Mouse (Mus musculus) 416B (cell line): ENCODE results near the gene Pex6.

Experiments used
- DNase-seq: peaks from one replicate; pipeline ENCODE4 v3.0.0; 2011; ENCODE audit warnings: low read depth

Pex6 gene

DNA sequence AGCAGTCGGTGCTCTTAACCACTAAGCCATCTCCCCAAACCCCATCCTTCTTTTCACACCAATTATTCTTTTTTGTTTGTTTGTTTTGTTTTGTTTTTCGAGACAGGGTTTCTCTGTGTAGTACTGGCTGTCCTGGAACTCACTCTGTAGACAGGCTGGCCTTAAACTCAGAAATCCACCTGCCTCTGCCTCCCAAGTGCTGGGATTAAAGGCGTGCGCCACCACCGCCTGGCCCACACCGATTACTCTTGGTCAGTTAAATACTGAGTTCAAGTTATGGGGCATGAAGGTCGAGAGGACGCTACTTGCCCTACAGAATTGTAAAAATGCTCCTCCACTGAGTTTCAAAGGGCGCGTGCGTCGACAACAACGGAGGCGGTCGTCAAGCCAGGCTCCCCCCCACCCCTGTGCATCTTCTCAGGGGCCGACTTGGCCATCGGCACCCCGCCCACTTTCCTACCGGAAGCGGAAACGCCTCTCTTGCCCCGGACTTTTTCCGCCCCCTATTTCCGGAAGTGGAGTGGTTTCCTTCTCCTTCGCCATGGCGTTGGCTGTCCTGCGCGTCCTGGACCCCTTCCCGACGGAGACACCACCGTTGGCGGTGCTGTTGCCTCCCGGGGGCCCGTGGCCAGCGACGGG lies at the start of gene Pex6:
Gene Pex6, plus strand, starts transcription at position 505 of the 639 bp plus-strand sequence.
- DNase-seq = peak; percentile 94

DNA sequence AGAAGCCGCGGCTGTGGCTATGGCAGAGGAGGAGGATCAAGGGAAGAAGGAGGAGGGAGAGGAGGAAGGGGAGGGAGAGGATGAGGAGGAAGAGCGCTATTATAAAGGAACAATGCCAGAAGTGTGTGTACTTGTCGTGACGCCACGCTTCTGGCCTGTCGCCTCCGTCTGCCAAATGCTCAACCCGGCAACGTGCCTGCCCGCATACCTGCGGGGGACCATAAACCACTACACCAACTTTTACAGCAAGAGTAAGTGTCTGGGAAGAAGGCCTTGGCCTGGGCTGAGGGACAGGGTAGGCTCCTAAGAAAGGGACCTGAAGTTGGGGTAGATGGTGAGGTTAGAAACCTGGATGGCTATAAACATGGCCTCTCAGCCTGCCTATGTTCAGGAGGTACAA lies 49.3 kb upstream of the Pex6 start:
- DNase-seq = no peak

DNA sequence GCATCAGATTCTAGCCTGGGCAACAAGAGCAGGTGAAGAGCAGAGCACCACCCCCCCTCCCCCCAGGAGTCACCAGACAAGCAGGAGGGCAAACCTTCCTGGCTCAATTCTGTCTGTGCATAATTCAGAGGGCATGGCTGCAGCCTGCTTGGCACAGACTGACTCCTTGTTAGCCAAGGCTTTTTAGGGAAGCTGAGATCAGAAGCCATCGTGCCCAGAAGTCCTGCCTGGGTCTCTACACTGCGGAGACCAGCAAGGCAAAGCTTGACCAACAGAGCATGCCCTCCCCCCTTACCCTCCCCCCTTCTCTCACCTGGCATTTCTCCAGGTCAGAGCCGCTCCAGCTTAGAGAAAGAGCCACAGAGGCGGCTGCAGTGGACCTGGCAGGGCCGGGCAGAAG lies 48.5 kb upstream of the Pex6 start:
- no peak for DNase-seq

DNA sequence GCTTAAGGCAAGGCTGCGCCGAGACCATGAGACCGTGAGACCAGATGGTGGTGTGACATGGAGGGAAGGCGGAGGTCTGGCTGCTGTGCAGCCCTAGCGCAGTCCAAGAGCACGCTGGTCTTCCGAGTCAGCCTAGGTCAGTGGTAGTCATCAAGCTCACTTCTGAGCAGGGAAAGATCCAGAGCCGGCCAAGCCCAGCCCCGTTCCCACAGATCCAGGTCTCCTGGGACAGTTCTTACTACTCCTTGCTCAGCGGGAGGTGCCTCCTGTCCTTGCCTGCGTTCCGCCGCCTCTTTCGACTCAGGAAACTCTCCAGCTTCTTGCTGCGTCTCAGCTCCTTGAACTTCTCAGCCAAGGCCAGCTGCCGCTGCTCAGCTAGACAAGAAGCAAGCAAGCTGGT lies 43.6 kb upstream of the Pex6 start:
- no peak for DNase-seq

DNA sequence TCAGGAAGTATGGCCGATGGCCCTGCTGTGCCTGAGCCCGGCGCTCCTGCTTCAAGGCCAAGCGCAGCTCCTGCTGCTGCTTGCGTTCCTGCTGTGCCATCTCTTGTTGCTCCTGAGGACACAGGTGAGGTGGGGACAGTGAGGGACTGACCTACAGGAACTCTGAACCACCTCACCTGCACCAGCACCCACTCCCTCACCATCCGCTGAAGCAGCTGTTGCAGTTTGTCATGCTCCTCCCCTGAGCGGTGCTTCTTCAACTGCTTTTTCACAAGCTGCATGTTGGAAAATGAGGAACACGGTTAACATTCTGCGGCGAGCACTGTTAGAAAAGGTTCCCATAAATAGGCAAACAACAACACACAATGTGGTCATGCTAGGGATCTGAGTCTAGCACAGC lies 41.4 kb upstream of the Pex6 start:
- DNase-seq = no peak

DNA sequence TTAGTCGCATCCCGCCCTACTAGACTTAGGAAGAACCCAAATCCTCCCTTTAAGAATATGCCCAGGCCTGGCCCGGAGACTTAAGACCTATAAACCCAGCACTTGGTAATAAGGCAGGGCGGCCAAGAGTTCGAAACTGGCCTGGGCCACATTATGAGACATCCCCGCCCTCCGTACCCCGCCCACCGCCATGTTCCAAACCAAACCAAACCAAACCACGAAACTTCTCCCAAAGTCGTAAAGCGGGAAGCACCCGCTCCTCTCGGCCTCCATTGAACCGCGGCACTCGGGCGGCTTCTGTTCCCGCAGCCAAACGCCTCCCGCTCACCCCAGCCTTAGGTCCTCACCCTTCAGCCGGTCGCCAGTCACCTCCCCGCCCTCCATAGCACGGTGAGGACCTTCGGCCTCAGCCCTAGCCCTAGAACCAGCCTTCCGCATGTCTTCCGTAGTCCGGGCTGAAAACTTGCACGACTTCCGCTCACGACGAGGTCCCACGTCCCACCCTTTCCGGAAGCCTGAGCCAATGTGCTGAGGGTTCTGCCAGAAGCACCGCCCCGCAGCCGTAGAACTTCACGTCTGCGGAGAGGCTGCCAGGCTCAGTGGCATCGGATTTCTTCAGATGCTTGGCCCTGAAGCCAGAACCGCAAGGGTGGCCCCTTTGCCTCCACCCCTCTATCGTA lies 37.3 kb upstream of the Pex6 start, which contains the start of gene Rrp36:
Gene Rrp36, minus strand, starts transcription at position 503 of the 680 bp plus-strand sequence.
- DNase-seq = peak; percentile 98

DNA sequence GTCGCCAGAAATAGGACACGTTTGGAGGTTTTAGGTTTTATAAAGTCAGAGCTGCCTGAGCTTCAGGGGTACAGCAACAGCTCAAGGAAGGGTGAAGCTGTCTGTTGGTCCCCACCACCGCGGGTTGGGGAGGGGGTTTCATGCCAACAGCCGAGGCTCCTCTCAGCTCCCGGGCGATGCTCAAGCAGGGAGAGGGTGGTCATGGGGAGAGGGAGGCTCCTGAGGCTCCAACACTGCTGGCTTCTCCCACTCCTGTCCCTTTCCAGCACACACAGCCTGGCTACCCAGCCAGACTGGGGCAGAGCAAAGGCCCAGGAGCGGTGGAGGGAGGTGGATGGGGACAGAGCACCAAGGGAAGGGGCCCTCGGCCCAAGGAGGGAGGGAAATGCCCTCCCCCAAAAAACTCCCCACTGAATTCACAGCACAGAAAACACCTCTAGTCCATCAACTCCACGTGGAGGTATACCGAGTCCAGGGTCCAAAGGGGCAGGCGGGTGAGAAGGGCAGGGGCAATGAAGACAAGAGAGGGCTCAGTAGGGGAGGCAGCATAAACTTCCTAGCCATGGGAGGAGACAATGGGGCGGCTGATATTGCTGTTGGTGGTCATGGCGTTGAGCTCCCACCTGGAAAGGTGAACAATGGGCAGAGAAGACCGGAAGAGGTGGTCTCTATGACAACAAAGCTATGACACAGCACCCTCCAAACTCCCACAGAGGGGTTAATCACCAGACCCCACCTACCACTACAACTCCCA lies 36.6 kb upstream of the Pex6 start:
- no peak for DNase-seq

DNA sequence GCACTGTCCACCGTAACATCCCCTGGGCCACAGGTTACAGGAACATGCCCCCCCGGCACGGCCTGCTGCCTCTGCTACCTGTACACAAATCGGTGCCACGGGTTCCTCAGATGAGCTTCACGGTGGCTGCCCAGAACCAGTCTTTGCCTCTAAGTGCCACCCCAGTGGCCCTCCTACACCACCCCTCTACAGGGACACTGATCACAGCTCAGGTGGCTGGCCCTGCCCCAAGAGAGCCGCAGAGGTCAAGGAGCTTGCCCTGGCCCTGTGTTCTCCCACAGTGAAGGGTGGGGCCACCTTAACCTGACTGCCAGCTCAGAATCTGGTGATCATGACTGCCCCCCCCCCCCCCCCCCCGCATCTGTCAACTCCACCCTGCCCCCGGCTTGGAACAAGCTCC lies 32.8 kb upstream of the Pex6 start, which contains the start of gene Mea1:
Gene Mea1, plus strand, starts transcription at position 378 of the 400 bp plus-strand sequence.
- no peak for DNase-seq

DNA sequence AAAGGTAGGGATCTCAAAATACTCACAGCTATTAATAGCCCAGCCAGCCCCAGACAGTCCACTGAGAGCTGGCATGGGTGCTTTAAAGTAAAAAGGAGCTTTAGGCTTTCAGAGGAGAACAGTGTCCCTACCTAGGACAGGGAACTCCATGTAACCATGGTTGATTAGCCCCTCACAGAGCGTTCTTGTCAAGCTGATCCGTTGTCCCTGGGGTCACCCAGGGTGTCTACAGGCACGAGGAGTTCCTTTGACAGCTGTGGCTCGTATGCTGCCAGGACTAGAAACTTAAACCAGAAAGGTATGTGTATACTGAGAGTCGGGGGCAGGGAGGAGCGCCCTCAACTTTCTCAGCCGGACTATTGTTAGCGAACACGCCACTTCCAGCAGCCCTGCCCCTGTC lies 32.4 kb upstream of the Pex6 start:
- no peak for DNase-seq

DNA sequence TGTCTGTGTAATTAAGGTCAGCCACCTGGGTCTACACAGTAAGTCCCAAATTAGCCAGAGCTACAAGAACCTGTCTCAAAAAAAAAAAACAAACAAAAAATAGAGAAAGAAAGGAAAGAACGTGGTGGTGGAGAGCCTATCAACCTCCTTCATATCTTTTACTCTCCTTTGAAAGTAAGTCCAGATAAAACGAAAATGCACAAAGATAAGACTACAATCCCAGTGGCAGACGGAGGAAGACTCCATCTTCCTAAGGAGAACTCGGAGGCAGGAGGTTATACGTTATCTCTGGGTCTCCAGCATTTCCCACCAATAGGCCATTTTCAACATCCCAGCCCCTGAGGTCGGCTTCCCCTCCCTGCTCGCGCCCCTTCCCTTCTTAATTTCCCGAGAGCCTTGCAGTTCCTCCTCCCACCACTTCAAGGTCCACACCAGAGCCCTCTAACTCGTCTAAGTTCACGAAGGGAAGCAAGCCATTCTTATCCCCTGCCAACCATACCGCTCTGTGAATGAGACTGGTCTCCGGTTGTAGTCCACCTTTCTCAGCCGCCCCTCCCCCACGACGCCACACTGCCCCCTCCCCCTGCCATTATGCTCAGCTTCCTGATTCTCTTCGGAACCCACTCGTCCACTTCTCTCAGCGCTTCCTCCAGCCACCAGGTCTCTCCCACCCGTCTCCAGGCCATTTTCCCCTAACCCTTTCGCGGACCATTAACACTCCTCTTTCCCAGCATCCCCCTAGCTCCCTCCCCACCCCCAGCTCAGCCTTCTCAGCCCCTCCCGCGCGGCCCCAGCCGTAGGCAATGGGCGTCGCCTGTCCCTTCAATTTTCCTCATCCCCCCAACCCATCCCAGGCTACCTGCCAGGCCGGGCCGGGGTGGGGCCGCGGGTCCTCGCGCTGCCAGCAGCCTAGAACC lies 31.2 kb upstream of the Pex6 start:
- peak; percentile 62 for DNase-seq

DNA sequence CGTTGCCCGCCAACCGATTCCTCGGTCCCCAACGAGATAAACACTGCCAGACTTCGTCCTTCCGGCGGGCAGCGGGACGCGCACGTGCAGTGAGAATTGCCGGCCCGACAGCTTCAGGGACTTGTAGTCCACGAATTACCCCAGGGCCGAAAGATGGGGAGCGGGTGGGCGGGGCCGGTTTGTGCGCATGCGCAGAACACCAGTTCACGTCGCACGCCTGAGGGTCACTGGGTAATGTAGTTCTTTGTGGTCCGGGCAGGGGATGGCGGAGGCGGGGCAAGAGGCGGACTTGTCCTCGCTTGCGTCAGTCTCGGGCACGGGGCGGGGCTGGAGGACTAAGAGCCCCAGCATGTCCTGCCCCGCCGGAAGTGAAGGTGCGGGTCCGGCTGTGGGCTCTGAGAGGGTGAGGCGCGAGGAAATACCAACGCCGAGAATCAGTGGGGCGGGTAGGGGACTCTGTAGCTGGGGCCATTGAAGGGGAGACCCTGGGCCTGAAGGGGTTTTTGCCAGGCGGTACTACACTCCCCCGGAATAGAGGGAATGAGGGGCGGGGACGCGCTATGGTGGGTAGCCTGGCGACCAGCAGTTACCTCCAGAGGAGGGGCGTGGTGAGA lies 30.4 kb upstream of the Pex6 start, which contains the start of gene Klhdc3:
Gene Klhdc3, minus strand, starts transcription at position 155 of the 614 bp plus-strand sequence.
- DNase-seq = peak; percentile 100

DNA sequence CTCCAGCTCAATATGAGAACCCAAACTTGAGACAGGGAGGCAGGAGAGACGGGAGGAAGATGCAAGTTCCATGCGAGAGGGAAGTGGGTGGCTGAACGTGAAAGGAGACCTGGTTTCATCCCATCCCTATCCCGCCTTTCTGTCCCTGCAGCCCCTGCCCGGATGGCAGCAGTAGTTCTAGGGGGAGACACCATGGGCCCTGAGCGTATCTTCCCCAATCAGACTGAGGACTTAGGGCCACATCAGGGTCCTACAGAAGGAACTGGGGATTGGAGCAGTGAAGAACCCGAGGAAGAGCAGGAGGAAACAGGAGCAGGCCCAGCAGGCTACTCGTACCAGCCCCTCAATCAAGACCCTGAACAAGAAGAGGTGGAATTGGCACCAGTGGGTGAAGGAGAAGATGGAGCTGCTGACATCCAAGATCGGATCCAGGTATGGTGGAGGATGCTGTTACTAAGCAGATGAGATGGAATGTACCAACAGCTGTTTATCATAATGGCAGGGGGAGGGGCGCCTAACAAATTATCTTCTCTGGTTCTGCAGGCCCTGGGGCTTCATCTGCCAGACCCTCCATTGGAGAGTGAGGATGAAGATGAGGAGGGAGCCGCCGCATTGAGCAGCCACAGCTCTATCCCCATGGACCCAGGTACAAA lies 29.7 kb upstream of the Pex6 start:
- no peak for DNase-seq

DNA sequence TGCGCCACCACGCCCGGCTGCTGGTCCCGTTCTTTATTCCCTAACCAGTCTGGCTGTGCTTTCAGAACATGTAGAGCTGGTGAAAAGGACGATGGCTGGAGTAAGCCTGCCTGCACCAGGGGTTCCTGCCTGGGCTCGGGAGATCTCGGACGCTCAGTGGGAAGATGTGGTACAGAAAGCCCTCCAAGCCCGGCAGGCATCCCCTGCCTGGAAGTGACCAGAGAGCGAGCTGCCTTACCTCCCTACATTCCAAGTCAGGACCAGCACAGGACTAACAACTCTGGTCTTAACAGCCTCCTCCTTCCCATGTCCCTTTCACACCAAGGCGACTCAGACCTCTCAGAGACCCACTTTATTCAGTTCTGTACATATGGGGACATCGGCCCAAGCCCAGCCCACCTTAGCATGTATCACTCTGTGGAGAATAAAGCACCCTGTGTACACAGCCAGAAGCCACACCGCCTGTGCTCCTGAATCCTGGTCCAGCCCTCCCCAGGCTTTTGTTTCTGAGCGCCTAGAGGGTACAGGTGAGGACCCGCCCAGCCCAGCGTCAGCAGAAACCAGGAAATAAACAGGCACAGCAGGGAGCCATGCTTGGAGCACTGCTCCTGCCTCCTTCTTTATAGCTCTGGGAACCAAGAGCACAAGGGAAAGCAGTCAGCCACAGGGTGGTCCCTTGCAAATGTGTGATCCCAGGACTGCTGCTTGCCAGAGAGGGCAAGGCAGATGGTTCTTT lies 28.4 kb upstream of the Pex6 start:
- no peak for DNase-seq

DNA sequence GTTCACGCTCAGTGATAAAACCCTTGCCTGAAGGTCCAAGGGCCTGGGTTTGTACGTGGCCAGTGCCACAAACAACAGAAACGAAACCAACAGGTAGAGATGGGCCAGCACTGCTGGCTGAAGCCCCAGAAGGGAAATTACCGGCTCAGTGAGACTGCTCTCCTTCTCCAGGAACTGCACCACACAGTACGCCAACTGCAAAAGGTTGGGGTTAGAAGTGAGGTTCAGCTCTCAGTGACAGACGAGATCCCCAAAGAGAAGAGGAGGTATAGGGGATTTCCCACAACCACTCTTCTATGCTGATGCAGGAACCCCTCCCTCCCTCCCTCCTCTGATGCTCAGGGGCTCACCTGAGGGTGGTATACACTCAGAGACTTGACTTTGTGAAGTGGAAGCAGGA lies 25.4 kb upstream of the Pex6 start:
- no peak for DNase-seq

DNA sequence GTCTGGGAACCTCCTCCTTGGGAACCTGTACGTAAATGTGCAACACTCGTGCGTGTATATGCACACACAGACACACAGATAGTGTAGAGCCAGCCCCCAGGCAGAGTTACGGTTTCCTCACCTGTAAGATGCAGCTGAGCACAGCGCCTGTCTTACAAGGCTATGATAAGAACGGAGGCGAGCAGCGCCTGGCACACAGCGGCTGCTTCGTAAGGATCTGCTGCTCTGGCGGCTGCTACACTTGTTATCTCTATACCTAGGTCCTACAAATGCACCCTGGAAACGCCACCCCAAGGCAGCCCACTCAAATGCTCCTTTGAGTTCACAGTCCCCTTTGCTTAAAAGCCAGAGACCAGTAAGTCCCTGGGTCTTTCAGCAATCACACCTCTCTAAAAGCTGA lies 20.6 kb upstream of the Pex6 start:
- DNase-seq = no peak

DNA sequence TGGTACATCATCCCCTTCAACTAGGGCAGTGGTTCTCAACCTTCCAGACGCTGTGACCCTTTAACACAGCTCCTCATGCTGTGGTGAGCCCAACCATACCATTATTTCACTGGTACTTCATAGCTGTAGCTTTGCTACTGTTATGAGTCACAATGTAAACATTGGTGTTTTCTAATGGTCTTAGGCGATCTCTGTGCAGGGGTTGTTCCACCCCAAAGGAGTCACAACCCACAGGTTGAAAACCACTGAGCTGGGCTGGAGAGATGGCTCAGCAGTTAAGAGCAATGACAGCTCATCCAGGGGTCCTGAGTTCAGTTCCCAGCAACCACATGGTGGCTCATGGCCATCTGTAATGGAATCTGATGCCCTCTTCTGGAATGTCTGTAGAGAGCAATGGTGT lies 19.9 kb upstream of the Pex6 start:
- DNase-seq = peak; percentile 83

DNA sequence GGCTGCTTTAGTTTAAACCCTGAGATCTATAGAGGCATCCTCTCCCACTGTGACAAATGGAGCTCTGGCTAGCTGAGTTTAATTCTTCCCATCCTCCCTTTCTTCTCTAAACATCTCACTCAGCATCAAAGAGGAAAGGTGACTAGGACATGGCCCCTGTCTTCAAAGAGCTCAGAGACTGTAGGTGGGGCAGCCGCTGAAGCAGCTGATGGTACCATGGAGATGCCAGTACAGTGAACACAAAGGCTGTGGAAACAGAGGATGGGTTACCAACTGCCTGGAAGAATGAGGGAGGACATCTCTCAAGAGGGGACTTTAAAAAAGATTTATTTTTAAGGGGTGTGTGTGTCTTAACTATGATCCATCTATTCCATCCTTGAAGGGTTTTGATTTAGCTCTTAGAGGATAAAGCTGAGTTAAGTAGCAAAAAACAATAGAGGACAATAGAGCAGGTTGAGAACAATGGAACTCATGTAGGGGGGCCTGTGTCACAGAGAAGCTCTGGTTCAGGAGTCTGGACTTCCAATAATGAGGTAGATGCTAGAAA lies 16.7 kb upstream of the Pex6 start:
- no peak for DNase-seq

DNA sequence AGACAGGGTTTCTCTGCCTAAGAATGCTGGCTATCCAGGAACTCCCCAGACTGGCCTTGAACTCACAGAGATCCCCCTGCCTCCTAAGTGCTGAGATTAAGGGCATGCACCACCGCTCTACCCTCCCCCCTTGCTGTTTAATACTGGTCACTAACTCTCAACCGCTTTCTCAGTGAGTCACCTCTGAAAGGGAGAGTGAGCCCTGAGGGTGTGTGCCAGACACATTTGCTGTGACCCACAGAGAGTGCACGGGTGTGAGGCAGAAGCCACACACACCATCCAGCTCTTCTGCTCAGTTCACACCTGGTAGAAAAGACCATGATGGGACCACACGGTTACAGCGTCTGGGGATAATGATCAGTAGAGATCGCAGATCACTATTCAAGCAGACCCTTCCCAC lies 12.7 kb upstream of the Pex6 start:
- DNase-seq = no peak

DNA sequence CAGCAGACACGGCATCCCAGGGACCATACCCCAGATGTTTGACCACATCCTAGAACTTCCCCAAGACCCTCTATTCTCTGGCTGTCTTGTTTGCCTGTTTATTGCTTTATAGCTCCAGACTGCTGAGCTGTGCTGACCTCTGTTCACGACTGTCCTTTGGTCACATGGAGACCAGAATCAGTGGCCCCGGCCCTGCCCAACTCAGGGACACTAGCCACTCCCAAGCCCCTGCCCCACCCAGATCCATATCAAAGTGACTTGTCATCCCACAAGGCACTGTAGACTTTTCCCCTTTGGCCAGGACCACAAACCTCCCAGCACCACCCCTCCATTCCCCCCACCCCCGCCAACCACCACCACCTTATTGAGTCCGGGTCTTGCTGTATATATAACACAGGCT lies 12.0 kb upstream of the Pex6 start:
- no peak for DNase-seq

DNA sequence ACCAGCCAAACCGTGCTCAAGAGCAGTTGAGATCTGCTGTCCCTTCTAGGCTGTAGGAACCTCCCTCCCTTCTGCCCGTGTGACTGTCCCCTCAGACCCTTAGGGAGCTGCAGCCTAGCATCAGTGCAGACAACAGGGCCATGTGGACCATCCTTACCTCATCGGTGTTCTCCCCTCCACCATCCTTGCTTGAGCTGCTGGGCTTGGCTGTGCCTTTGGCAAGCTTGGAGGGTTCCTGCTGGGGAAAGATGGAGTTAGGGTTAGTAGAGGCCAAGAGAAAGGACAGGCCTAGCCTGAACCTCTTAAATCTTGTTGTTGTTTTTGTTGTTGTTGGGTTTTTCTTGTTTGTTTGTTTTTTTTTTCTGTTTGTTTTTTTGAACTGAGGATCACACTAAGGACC lies 11.4 kb upstream of the Pex6 start:
- no peak for DNase-seq
